ENCODE assay signal across 16 mouse cellular contexts in genomic region chr1:19899889-19900310, GRCm38 (mm10).
DNase-seq lines count a peak whose midpoint lies in the region; ATAC-seq and TF ChIP-seq lines count a peak whose summit lies in the region.
"Had no signal": no experiment of that assay in that cellular context is flagged by ENCODE, and none has a peak within 500 bp of the region (broad histone marks: within the 10 kb centered on the region; RNA-seq: fewer than 3 reads in every experiment).

No protein-coding gene starts in this region.

- H3K4me1 ChIP-seq in forebrain, embryonic 10.5 days: peaks cover 29% of the 10 kb centered on the region
- no peaks in the 10 kb centered on the region for H3K4me1 ChIP-seq in forebrain, embryonic 14.5 days (ENCODE audit: control insufficient read depth, insufficient read depth, low read length)
- no peaks in the 10 kb centered on the region for H3K4me1 ChIP-seq in hindbrain, postnatal 0 days (ENCODE audit: insufficient read depth, low read length)
- H3K4me1 ChIP-seq: heart, embryonic 13.5 days had no signal

- H3K36me3 ChIP-seq in forebrain, embryonic 10.5 days (replicated peaks): no peaks in the 10 kb centered on the region
- no peaks in the 10 kb centered on the region for H3K36me3 ChIP-seq in forebrain, embryonic 14.5 days (ENCODE audit: control insufficient read depth, insufficient read depth, low read length)
- H3K36me3 ChIP-seq in hindbrain, postnatal 0 days (ENCODE audit: insufficient read depth, low read length): no peaks in the 10 kb centered on the region
- H3K36me3 ChIP-seq: heart, embryonic 13.5 days had no signal

- no peak overlapping the region for H3K9ac ChIP-seq in forebrain, embryonic 14.5 days (ENCODE audit: low read length)
- no peak overlapping the region for H3K9ac ChIP-seq in hindbrain, postnatal 0 days (replicated peaks; ENCODE audit: low read length)
- H3K9ac ChIP-seq: heart, embryonic 13.5 days had no signal

- peak; percentile 77 for ATAC-seq in forebrain, embryonic 14.5 days
- peak; percentile 74; the same call in 1 of the 2 replicates for ATAC-seq in hindbrain, postnatal 0 days
- ATAC-seq: activated CD4-positive, CD25-positive, alpha-beta regulatory T cell, adult 4 months had no signal

- no peak overlapping the region for H3K4me2 ChIP-seq in forebrain, embryonic 14.5 days (ENCODE audit: low read length)
- no peak overlapping the region for H3K4me2 ChIP-seq in hindbrain, postnatal 0 days (ENCODE audit: low read depth, low read length)
- H3K4me2 ChIP-seq: heart, embryonic 13.5 days had no signal

- H3K4me3 ChIP-seq in forebrain, embryonic 10.5 days: no peak overlapping the region
- H3K4me3 ChIP-seq in forebrain, embryonic 14.5 days (ENCODE audit: low read depth, low read length): no peak overlapping the region
- H3K4me3 ChIP-seq in hindbrain, postnatal 0 days (ENCODE audit: low read length): no peak overlapping the region
- H3K4me3 ChIP-seq: heart, embryonic 13.5 days; left cerebral cortex, adult 2 months had no signal

- 13% methylated on average over 12 of the region's 12 CpGs for WGBS in forebrain, embryonic 10.5 days
- WGBS in forebrain, embryonic 14.5 days: 9% methylated on average over 12 of the region's 12 CpGs
- 26% methylated on average over 12 of the region's 12 CpGs for WGBS in hindbrain, postnatal 0 days

- H3K27ac ChIP-seq in forebrain, embryonic 10.5 days: no peak overlapping the region
- H3K27ac ChIP-seq in forebrain, embryonic 14.5 days (ENCODE audit: low read depth, low read length): no peak overlapping the region
- no peak overlapping the region for H3K27ac ChIP-seq in hindbrain, postnatal 0 days
- H3K27ac ChIP-seq: heart, embryonic 13.5 days; left cerebral cortex, adult 2 months had no signal

- peak; percentile 42 for DNase-seq in forebrain, embryonic 10.5 days (ENCODE audit: extremely low spot score, low spot score)
- peak; percentile 27 for DNase-seq in forebrain, embryonic 14.5 days (ENCODE audit: low spot score)
- DNase-seq in hindbrain, postnatal 0 days (ENCODE audit: low spot score): peak; percentile 39
- DNase-seq in retina, adult 2 months (ENCODE audit: low read depth, low spot score): peak; percentile 6
- no peak for DNase-seq in urinary bladder, adult 18-20 months (ENCODE audit: low spot score in 2 of 2)
- DNase-seq in layer of hippocampus, adult 18-20 months (ENCODE audit: low spot score in 2 of 2): no peak
- no peak for DNase-seq in right cerebral cortex, postnatal 4 days
- DNase-seq: cerebellum, adult 11-12 months; gastrocnemius, postnatal 14 days; kidney, adult 9 months; liver; thymus, adult 18-20 months had no signal

- no peak for TF ChIP-seq CTCF in hindbrain, postnatal 0 days (IDR thresholded peaks at IDR 0.05; ENCODE audit: low read depth)

- peaks cover 98% of the 10 kb centered on the region for H3K27me3 ChIP-seq in forebrain, embryonic 10.5 days (ENCODE audit: poor library complexity, severe bottlenecking)
- peaks cover 4% of the 10 kb centered on the region; the same call in 1 of the 2 replicates for H3K27me3 ChIP-seq in forebrain, embryonic 14.5 days (replicated peaks; ENCODE audit: control insufficient read depth, insufficient read depth, low read length)
- H3K27me3 ChIP-seq in hindbrain, postnatal 0 days (ENCODE audit: insufficient read depth, low read length): no peaks in the 10 kb centered on the region
- H3K27me3 ChIP-seq: CH12.LX; heart, embryonic 13.5 days had no signal

- H3K9me3 ChIP-seq in forebrain, embryonic 10.5 days: no peaks in the 10 kb centered on the region
- H3K9me3 ChIP-seq in forebrain, embryonic 14.5 days (replicated peaks; ENCODE audit: control insufficient read depth, low read length): no peaks in the 10 kb centered on the region
- no peaks in the 10 kb centered on the region for H3K9me3 ChIP-seq in hindbrain, postnatal 0 days (ENCODE audit: low read length)
- H3K9me3 ChIP-seq: heart, embryonic 13.5 days had no signal

Comparison
In these comparisons a context has a peak if more than half of its experiments do, and no peak if none do; other contexts are left out.
1. DNase-seq: peak in forebrain, embryonic 10.5 days (single experiment), forebrain, embryonic 14.5 days (single experiment), hindbrain, postnatal 0 days (single experiment) and retina, adult 2 months (single experiment); none in urinary bladder, adult 18-20 months (0 of 2), layer of hippocampus, adult 18-20 months (0 of 2) and right cerebral cortex, postnatal 4 days (single experiment).